Mouse (Mus musculus) layer of hippocampus, postnatal 25 days (tissue): Measurements from ENCODE around the gene Tnfaip6. TPM values are rescaled to one million over a fixed set of nuclear protein-coding genes. Genes with fewer than 3 reads are reported as not detected.

Source experiments
- DNase-seq, 2 experiments: peaks; one replicate each; pipeline ENCODE4 v3.0.0; 2022; ENCODE audit warnings: mixed read lengths in 2 of 2, low spot score in 1 of 2; ENCODE audit errors: extremely low spot score in 1 of 2
- total RNA-seq, 2 experiments: library from RNA; stranded (reverse); gene quantifications; 2 replicates each; pipeline ENCODE4 v1.2.3; 2021

The Tnfaip6 gene
- total RNA-seq, 2 experiments from 2014 or later = 4.2 to 6.6 TPM

GRCm38 (mm10) chr2:52050823-52051222 is 13.0 kb downstream of the Tnfaip6 start:
- no peak for DNase-seq

DNA sequence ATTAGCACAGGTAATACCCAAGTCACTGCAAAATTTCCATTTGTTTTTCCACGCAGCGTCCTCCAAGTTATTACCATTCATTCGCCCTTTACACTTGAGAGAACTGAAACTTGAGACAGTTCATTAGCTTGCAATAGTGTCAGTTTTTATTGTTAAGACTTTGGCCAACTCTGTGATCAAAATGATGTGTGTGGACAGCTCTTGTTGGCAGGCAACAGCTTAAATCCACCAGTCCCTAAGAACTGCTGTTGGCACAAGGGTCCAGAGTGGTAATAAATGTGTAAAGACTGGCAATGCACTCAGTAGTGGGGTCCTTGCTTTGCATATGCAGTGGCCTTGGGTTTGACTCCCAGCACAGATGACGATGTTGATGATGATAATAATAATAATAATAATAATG is 14.5 kb downstream of the Tnfaip6 start:
- DNase-seq = no peak

- DNase-seq = no peak
Observed at GRCm38 (mm10) chr2:52053502-52053901, 15.7 kb downstream of the Tnfaip6 start.

GRCm38 (mm10) chr2:52055616-52056015 is 17.8 kb downstream of the Tnfaip6 start:
- DNase-seq = no peak

- DNase-seq = no peak
Observed at GRCm38 (mm10) chr2:52057099-52057498, 19.3 kb downstream of the Tnfaip6 start.

- no peak for DNase-seq
Observed at GRCm38 (mm10) chr2:52057681-52058080, 19.9 kb downstream of the Tnfaip6 start.

GRCm38 (mm10) chr2:52068641-52069040 is 30.8 kb downstream of the Tnfaip6 start:
- DNase-seq = no peak

GRCm38 (mm10) chr2:52070816-52071215 is 33.0 kb downstream of the Tnfaip6 start:
- no peak for DNase-seq

GRCm38 (mm10) chr2:52071241-52071991 is 33.6 kb downstream of the Tnfaip6 start:
- no peak for DNase-seq

- no peak for DNase-seq
Observed at GRCm38 (mm10) chr2:52072065-52072490, 34.3 kb downstream of the Tnfaip6 start.

DNA sequence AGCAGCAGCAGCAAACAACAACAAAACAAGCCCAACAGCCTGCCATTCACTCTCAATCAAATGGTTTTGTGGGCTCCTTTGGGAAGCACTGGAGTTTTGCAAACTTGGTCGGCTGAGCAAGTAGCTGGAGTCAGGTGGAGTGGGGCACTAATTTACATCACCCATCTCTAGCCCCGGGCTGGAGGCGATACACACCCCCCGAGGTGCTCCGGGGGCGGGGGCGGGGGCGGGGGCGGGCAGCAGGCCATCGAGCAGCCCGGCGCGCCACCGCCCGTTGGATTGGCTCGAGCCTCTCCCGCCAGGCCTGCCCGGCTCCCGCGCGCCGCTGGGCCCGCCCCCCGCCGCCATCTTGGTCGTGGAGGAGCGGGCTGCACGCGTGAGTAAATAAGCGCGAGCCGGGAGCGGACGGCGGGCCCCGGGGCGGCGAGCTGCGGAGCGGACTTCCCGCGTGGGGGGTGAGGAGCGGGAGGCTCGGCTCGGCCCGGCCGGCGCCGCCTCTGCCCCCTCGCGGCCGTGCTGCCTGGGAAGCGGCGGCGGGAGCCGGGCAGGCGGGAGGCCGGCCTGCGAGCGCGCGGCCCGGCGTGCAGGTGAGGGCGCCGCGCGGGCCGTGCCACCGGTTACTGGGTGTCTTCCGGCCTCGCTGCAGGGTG is 34.8 kb downstream of the Tnfaip6 start, which contains the start of gene Rif1:
Gene Rif1 (plus strand): TSS at position 342 of the 650 bp plus-strand sequence.
- DNase-seq = peak; percentile 70 to 76

DNA sequence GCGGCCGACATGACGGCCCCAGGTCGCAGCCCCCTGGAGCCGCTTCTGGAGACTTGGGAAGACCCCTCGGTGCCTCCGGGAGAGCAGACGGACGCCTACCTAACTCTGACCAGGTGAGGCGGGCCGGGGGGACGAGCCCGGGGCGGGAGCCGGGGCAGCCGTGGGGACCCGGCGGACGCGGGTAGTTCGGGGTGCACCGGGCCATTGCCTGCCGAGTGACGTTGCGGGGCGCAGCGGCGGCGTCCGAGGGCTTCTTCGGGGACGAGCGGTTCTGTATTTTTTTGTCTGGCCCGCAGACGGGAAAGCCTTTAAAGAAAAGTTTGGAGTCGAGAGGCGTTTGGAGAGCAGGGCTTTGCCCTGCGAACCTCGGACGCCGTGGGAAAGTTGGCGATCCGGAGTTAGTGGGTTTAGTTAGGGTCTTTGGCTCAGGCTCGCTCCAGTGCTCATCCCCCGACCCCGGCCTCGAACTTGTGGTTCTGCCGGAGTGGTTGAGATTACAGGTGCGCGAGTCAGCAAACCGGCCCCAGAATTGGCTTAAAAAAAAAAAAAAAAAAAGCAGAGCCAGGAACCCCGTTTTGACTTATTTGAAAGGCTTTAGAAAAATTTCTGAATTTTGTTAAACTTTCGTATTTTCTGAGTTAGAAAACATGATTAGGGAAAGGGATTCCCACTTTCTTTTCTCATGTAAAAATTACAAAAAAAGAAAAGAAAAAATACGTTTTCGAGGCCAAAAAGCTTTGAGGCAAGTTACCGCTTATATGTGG is 35.5 kb downstream of the Tnfaip6 start:
- DNase-seq = peak; percentile 18 to 29

GRCm38 (mm10) chr2:52078666-52079065 is 40.9 kb downstream of the Tnfaip6 start:
- no peak for DNase-seq

DNA sequence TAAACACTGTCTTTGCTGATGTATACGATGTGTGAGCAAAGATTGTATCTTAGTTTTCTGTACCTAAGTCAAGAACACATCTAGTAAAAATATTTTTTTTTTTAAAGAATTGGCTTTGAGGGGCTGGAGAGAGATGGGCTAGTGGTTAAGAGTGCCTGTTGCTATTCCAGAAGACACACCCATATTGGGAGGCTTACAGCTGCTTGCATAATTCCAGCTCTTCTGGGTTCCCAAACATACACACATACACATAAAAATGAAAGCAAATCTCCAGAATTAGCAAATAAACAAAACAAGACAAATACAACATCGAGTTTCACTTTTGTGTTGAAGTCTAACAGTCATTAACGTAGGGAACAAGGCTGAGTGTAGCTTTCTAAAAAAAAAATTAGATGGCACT is 46.2 kb downstream of the Tnfaip6 start:
- DNase-seq = no peak

DNA sequence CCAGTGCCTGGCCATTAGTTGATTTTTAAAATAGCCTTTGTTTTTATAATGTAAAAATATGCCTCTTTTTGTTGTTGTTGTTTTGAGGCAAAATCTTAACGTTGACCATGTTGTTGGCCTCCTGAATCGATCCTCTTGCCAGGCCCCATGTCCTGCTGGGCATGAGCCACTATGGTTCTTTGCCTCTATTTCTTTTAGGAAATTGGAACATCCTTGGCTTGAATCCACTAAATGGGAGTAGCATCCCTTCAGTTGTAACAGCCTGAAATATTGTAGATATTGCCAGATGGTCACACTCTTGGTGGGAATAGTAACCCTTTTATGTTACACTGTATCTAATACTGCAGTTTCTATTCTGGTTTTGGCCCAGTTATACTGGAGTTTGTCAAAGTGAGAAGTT is 46.8 kb downstream of the Tnfaip6 start:
- DNase-seq = no peak

Other genes starting within 250 kb of the Tnfaip6 start
- 10 to 100 TPM; 16.9 to 21.7 TPM for gene Rbm43, start 102.8 kb upstream of the Tnfaip6 start, total RNA-seq
- 1 to 10 TPM; 1.8 to 2.3 TPM for gene Nmi, start 64.5 kb upstream of the Tnfaip6 start, total RNA-seq
- 10 to 100 TPM; 24.5 to 27.4 TPM for gene Rif1, start 34.8 kb downstream of the Tnfaip6 start, total RNA-seq